Mouse (Mus musculus) bone marrow macrophage, adult 2 months (primary cell): ENCODE results near the gene Sv2c. TPM values are rescaled to one million over a fixed set of nuclear protein-coding genes. Genes with fewer than 3 reads are reported as not detected.
A peak's percentile ranks its signal among the peaks of the same experiment; 100 is the strongest.
"Not testable (repeated sequence)": the region's sequence is repeated elsewhere in the genome, so short reads cannot be mapped to it uniquely, and the experiment has no call there.

Experiments
- H3K27ac ChIP-seq: 2 replicates; pipeline ENCODE4 v1.5.1; 2012; ENCODE audit warnings: low read depth, low read length; ENCODE audit not compliant: insufficient read depth
- H3K4me1 ChIP-seq: 2 replicates; pipeline ENCODE4 v1.6.1; 2012; ENCODE audit warnings: low read length; ENCODE audit not compliant: control insufficient read depth, insufficient read depth
- H3K4me3 ChIP-seq: 2 replicates; pipeline ENCODE4 v1.5.1; 2012; ENCODE audit warnings: mild to moderate bottlenecking, low read length, moderate library complexity; ENCODE audit not compliant: insufficient read depth
- CTCF ChIP-seq: IDR thresholded peaks from 2 replicates; pipeline ENCODE4 v1.5.1; 2012; ENCODE audit warnings: low read depth, mild to moderate bottlenecking, low read length, moderate library complexity
- POLR2A ChIP-seq: IDR thresholded peaks from 2 replicates; pipeline ENCODE4 v1.6.1; 2012; ENCODE audit warnings: mild to moderate bottlenecking, low read depth, low read length, borderline replicate concordance
- polyA plus RNA-seq: library from polyadenylated mRNA; stranded (reverse); fragments of >200 nt; gene quantifications from 2 replicates; pipeline ENCODE4 v1.2.4, GENCODE M21; 2012; ENCODE audit not compliant: missing spikeins, insufficient read depth, insufficient read length

Sv2c gene
- polyA plus RNA-seq, 1 experiment: not detected

DNA sequence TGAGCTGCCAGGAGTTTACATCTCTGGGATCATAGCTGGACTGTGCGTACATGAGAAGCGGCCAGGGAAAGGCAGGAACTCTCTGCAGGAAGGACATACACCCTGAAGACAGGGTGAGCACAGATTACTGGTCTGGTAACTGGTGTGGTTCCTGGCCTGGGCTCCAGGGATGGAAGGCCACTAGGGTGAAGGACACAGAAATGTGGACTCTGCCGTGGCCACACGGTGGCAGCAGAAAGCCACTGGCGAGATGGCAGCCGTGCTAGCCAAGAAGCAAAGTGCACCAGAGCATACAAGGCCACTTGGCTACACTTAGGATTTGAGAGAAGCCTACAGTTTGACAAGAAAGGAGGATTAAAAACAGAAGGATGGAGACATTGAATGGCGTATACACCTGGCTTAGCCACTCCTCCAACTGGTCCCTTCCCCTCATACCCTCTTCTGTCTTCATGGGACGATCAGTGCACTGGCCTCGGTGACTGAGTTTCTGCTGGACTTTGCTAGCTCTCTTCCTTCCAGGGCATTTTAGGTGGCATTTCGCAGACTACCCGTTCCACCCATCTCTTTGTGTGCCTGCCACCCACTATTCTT, 158.9 kb downstream of the Sv2c start:
- TF ChIP-seq POLR2A: no peak
- peak; percentile 69 for TF ChIP-seq CTCF
- H3K27ac ChIP-seq: no peak overlapping the region
- no peaks in the 10 kb centered on the region for H3K4me1 ChIP-seq
- no peak overlapping the region for H3K4me3 ChIP-seq

- not testable (repeated sequence) for H3K4me1 ChIP-seq, H3K4me3 ChIP-seq, H3K27ac ChIP-seq
Measured at GRCm38 (mm10) chr13:95968031-95968430, 164.3 kb downstream of the Sv2c start.

- Histone ChIP-seq H3K4me3 (no peak overlapping the region), H3K27ac (no peak overlapping the region), H3K4me1 (no peaks in the 10 kb centered on the region)
- no peak for TF ChIP-seq CTCF
- no peak for TF ChIP-seq POLR2A
Measured at GRCm38 (mm10) chr13:95966791-95967190, 165.6 kb downstream of the Sv2c start.

DNA sequence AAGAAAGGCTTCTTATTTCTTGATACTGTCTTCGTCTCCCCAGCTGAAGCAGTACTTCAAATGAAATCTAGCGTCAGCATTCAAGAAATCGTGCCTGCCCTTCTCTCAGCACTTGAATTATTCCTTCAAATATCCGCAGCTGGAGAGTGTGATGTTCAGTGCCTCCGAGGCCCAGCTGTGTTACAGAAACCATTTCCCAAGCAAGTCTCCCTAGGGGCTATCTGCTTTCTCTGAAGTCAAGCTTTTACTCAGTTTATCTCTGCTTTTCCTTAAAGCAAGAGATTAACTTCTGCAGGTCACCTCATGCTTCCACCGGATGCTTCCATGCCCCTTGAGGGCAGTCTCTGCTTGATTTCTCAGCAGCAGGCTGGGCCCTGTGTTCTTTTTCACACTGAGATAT, 166.8 kb downstream of the Sv2c start:
- Histone ChIP-seq H3K27ac (no peak overlapping the region), H3K4me1 (no peaks in the 10 kb centered on the region)

GRCm38 (mm10) chr13:95965162-95965561, 167.2 kb downstream of the Sv2c start:
- TF ChIP-seq CTCF: no peak
- TF ChIP-seq POLR2A: no peak
- no peak overlapping the region for H3K27ac ChIP-seq
- peaks cover 3% of the 10 kb centered on the region; the same call in 1 of the 2 replicates for H3K4me1 ChIP-seq
- no peak overlapping the region for H3K4me3 ChIP-seq

More for the DNA sequence above, 166.8 kb downstream of the Sv2c start:
- TF ChIP-seq POLR2A (no peak), CTCF (no peak)
- no peak overlapping the region for H3K4me3 ChIP-seq

GRCm38 (mm10) chr13:95964226-95964625, 168.2 kb downstream of the Sv2c start:
- peaks cover 4% of the 10 kb centered on the region; the same call in 1 of the 2 replicates for H3K4me1 ChIP-seq
- H3K27ac ChIP-seq: no peak overlapping the region
- TF ChIP-seq POLR2A (no peak), CTCF (no peak)
- no peak overlapping the region for H3K4me3 ChIP-seq

- H3K27ac ChIP-seq: no peak overlapping the region
- H3K4me3 ChIP-seq: no peak overlapping the region
- no peak for TF ChIP-seq CTCF
- TF ChIP-seq POLR2A: no peak
- peaks cover 4% of the 10 kb centered on the region; the same call in 1 of the 2 replicates for H3K4me1 ChIP-seq
Measured at GRCm38 (mm10) chr13:95963671-95964070, 168.7 kb downstream of the Sv2c start.

GRCm38 (mm10) chr13:95961905-95962304, 170.5 kb downstream of the Sv2c start:
- Histone ChIP-seq H3K27ac (no peak overlapping the region), H3K4me3 (no peak overlapping the region), H3K4me1 (peaks cover 12% of the 10 kb centered on the region)
- TF ChIP-seq CTCF (no peak), POLR2A (no peak)

GRCm38 (mm10) chr13:95961191-95961791, 171.1 kb downstream of the Sv2c start:
- H3K27ac ChIP-seq: no peak overlapping the region
- peaks cover 16% of the 10 kb centered on the region for H3K4me1 ChIP-seq
- H3K4me3 ChIP-seq: peak overlapping the region; percentile 53
- TF ChIP-seq CTCF (no peak), POLR2A (no peak)

GRCm38 (mm10) chr13:95960477-95961185, 171.7 kb downstream of the Sv2c start:
- Histone ChIP-seq H3K4me1 (peaks cover 22% of the 10 kb centered on the region), H3K27ac (no peak overlapping the region)
- TF ChIP-seq CTCF: no peak
- TF ChIP-seq POLR2A: no peak

More at GRCm38 (mm10) chr13:95960477-95961185, 171.7 kb downstream of the Sv2c start:
- H3K4me3 ChIP-seq: peak overlapping the region; percentile 53
